Comparison of ENCODE assay signal across 9 mouse cellular contexts in the genomic region with DNA sequence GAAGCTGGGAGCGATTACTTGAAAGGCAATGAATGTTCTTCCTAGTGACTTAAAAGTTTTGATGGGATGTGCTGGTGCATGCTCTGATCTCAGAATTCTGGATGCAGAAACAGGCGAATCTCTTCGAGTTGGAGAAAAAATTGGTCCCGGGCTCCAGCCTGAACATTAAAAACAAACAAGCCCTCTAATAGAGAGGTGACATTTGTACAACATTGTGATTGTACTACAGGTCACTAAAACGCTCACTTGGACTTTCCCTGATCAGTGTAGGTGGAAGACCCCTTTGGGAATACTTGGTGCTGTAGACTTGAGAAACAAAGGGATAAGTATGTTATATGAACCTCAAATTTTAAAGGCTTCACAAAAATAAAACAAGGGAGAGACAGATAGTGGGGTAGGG. TPM values are rescaled to one million over a fixed set of nuclear protein-coding genes. Genes with fewer than 3 reads are reported as not detected.
DNase-seq lines count a peak whose midpoint lies in the region; ATAC-seq and TF ChIP-seq lines count a peak whose summit lies in the region.
"Had no signal": no experiment of that assay in that cellular context is flagged by ENCODE, and none has a peak within 500 bp of the region (broad histone marks: within the 10 kb centered on the region; RNA-seq: fewer than 3 reads in every experiment).

No protein-coding gene starts in this region.

- WGBS in embryonic facial prominence, embryonic 13.5 days = 28% methylated on average over 5 of the region's 5 CpGs
- 31% methylated on average over 5 of the region's 5 CpGs for WGBS in intestine, embryonic 14.5 days

- no peaks in the 10 kb centered on the region for H3K27me3 ChIP-seq in embryonic facial prominence, embryonic 13.5 days
- H3K27me3 ChIP-seq in intestine, embryonic 14.5 days (replicated peaks; ENCODE audit: control insufficient read depth, insufficient read depth, low read length) = no peaks in the 10 kb centered on the region
- H3K27me3 ChIP-seq in myocyte (ENCODE audit: control insufficient read depth, insufficient read depth, insufficient read length) = no peaks in the 10 kb centered on the region

- peaks cover 22% of the 10 kb centered on the region for H3K4me1 ChIP-seq in embryonic facial prominence, embryonic 13.5 days
- H3K4me1 ChIP-seq in intestine, embryonic 14.5 days (replicated peaks; ENCODE audit: control insufficient read depth, insufficient read depth, low read length) = peaks cover 12% of the 10 kb centered on the region

- no peak for ATAC-seq in embryonic facial prominence, embryonic 13.5 days (ENCODE audit: insufficient number of reproducible peaks, insufficient read depth, low FRiP score, low TSS enrichment, low read depth)
- no peak for ATAC-seq in intestine, embryonic 14.5 days (replicated peaks; ENCODE audit: low FRiP score, low TSS enrichment, low read depth)

- H3K36me3 ChIP-seq in embryonic facial prominence, embryonic 13.5 days = peaks cover 13% of the 10 kb centered on the region
- H3K36me3 ChIP-seq in intestine, embryonic 14.5 days (ENCODE audit: control insufficient read depth, insufficient read depth, low read length) = peaks cover 12% of the 10 kb centered on the region
- H3K36me3 ChIP-seq in myocyte (ENCODE audit: control insufficient read depth, insufficient read depth) = no peaks in the 10 kb centered on the region

- no peaks in the 10 kb centered on the region for H3K9me3 ChIP-seq in embryonic facial prominence, embryonic 13.5 days
- H3K9me3 ChIP-seq in intestine, embryonic 14.5 days (ENCODE audit: control insufficient read depth, low read length) = no peaks in the 10 kb centered on the region

- no peak for TF ChIP-seq POLR2A in myocyte (IDR thresholded peaks at IDR 0.05; ENCODE audit: insufficient read length, low read depth)

- peak overlapping the region; percentile 88 for H3K9ac ChIP-seq in embryonic facial prominence, embryonic 13.5 days
- H3K9ac ChIP-seq in intestine, embryonic 14.5 days (ENCODE audit: low read length) = peak overlapping the region; percentile 81

- H3K79me2 ChIP-seq in myocyte (ENCODE audit: control insufficient read depth, insufficient read depth) = no peaks in the 10 kb centered on the region

- H3K4me3 ChIP-seq in left cerebral cortex, adult 2 months = peak overlapping the region; percentile 67
- H3K4me3 ChIP-seq in embryonic facial prominence, embryonic 13.5 days = peak overlapping the region; percentile 78
- peak overlapping the region; percentile 90 for H3K4me3 ChIP-seq in intestine, embryonic 14.5 days (ENCODE audit: low read depth, low read length)
- H3K4me3 ChIP-seq in myocyte = peak overlapping the region; percentile 71

- no peak overlapping the region for H3K27ac ChIP-seq in left cerebral cortex, adult 2 months
- H3K27ac ChIP-seq in embryonic facial prominence, embryonic 13.5 days = peak overlapping the region; percentile 99
- peak overlapping the region; percentile 91 for H3K27ac ChIP-seq in intestine, embryonic 14.5 days (ENCODE audit: low read depth)

- no peak for DNase-seq in left cerebral cortex, adult 2 months (ENCODE audit: extremely low spot score in 1 of 2, low spot score in 2 of 2)
- DNase-seq in left cerebral cortex, adult 9 months (ENCODE audit: low spot score in 2 of 2) = no peak
- no peak for DNase-seq in intestine, embryonic 14.5 days (ENCODE audit: low spot score)
- DNase-seq in right cerebral cortex, adult 18-20 months = no peak
- no peak for DNase-seq in thymus, postnatal 10 days (ENCODE audit: low spot score in 2 of 2)
- DNase-seq in left cerebral cortex, adult 8-10 months (ENCODE audit: low spot score in 2 of 2) = no peak
- DNase-seq: gastrocnemius, postnatal 36 days had no signal

- H3ac ChIP-seq in myocyte (ENCODE audit: control insufficient read depth, insufficient read length) = no peak overlapping the region

- H3K4me2 ChIP-seq in embryonic facial prominence, embryonic 13.5 days = peak overlapping the region; percentile 77
- peak overlapping the region; percentile 53 for H3K4me2 ChIP-seq in intestine, embryonic 14.5 days (ENCODE audit: low read length)
- H3K4me2 ChIP-seq in myocyte (ENCODE audit: low read depth) = peak overlapping the region; percentile 100

- intact Hi-C loops in left cerebral cortex, adult 2 months (cut with DNase I) = loop anchor here (1.0 to 10.0 kb wide), 2 partner anchors 16 to 172 kb away; partner anchors contain the start of gene Dpysl5

- TF ChIP-seq CTCF in left cerebral cortex, adult 2 months (IDR thresholded peaks at IDR 0.05) = no peak

TF ChIP-seq in myocyte, 11 proteins besides CTCF, POLR2A, EP300 and RAD21:
- no peak for TF ChIP-seq MAX (IDR thresholded peaks at IDR 0.05; ENCODE audit: low read depth)
- TF ChIP-seq TCF3 (IDR thresholded peaks at IDR 0.05; ENCODE audit: insufficient read length, low read depth) = no peak
- TF ChIP-seq USF1 (IDR thresholded peaks at IDR 0.05; ENCODE audit: low read depth) = no peak
- TF ChIP-seq REST (IDR thresholded peaks at IDR 0.05; ENCODE audit: insufficient read depth, insufficient read length) = no peak
- TF ChIP-seq E2F4 (IDR thresholded peaks at IDR 0.05; ENCODE audit: insufficient read depth) = no peak
- no peak for TF ChIP-seq SRF (IDR thresholded peaks at IDR 0.05; ENCODE audit: control insufficient read depth, insufficient read length, low read depth)
- TF ChIP-seq MYOD1 (IDR thresholded peaks at IDR 0.05; ENCODE audit: control insufficient read depth in 1 of 3, insufficient read length in 2 of 3, low read depth in 2 of 3) = no peak
- no peak for TF ChIP-seq POLR2AphosphoS2 (IDR thresholded peaks at IDR 0.05; ENCODE audit: insufficient read length, low read depth)
- TF ChIP-seq TCF12 (IDR thresholded peaks at IDR 0.05; ENCODE audit: insufficient read depth, poor library complexity, severe bottlenecking) = no peak
- TF ChIP-seq CEBPB (IDR thresholded peaks at IDR 0.05; ENCODE audit: insufficient read depth, poor library complexity, severe bottlenecking) = no peak
- no peak for TF ChIP-seq MYOG (IDR thresholded peaks at IDR 0.05; ENCODE audit: control insufficient read depth in 1 of 3, insufficient read depth in 1 of 3, insufficient read length in 2 of 3, low read depth in 2 of 3)

RNA-seq across cellular contexts. Expression of gene Agbl5, which starts 1.8 kb away (rescaled TPM):
- total RNA-seq in left cerebral cortex, adult 2 months (2021) = 10 to 100 TPM; 17.2 to 17.8 TPM
- polyA plus RNA-seq in embryonic facial prominence, embryonic 13.5 days (2015; fragmentation: Nextera tagmentation; extraction: Ambion mirVana) = 28.6 and 32.8 TPM in 2 replicates
- 25.4 and 26.4 TPM in 2 replicates for polyA plus RNA-seq in intestine, embryonic 14.5 days (2014; fragmentation: Nextera tagmentation; extraction: Ambion mirVana)
- 3.1 TPM for polyA plus RNA-seq in myocyte (2012; fragmentation: generic; extraction: Trizol)
- total RNA-seq in left cerebral cortex, adult 8-10 months (2022) = 10 to 100 TPM; 14.6 to 18.2 (median 17.0) TPM

RNA-seq across cellular contexts. Expression of gene Tmem214, which starts 18.9 kb away (rescaled TPM):
- total RNA-seq in left cerebral cortex, adult 2 months (2021) = 10 to 100 TPM; 64.2 to 71.0 TPM
- polyA plus RNA-seq in embryonic facial prominence, embryonic 13.5 days (2015; fragmentation: Nextera tagmentation; extraction: Ambion mirVana) = 71.1 and 82.2 TPM in 2 replicates
- polyA plus RNA-seq in intestine, embryonic 14.5 days (2014; fragmentation: Nextera tagmentation; extraction: Ambion mirVana) = 59.9 and 60.7 TPM in 2 replicates
- polyA plus RNA-seq in myocyte (2012; fragmentation: generic; extraction: Trizol) = 52.8 TPM
- 10 to 100 TPM; 58.3 to 64.4 (median 62.9) TPM for total RNA-seq in left cerebral cortex, adult 8-10 months (2022)

RNA-seq across cellular contexts. Expression of gene Ost4, which starts 20.9 kb away (rescaled TPM):
- 100 to 1,000 TPM in 1 of 2 experiments, 10 to 100 TPM in 1; 91.9 to 106 TPM for total RNA-seq in left cerebral cortex, adult 2 months (2021)
- 415 and 422 TPM in 2 replicates for polyA plus RNA-seq in embryonic facial prominence, embryonic 13.5 days (2015; fragmentation: Nextera tagmentation; extraction: Ambion mirVana)
- polyA plus RNA-seq in intestine, embryonic 14.5 days (2014; fragmentation: Nextera tagmentation; extraction: Ambion mirVana) = 482 and 490 TPM in 2 replicates
- polyA plus RNA-seq in myocyte (2012; fragmentation: generic; extraction: Trizol) = 262 TPM
- 100 to 1,000 TPM in 1 of 4 experiments, 10 to 100 TPM in 3; 86.3 to 105 (median 90.6) TPM for total RNA-seq in left cerebral cortex, adult 8-10 months (2022)

RNA-seq across cellular contexts. Expression of gene Emilin1, which starts 26.5 kb away (rescaled TPM):
- 1 to 10 TPM; 3.0 to 3.3 TPM for total RNA-seq in left cerebral cortex, adult 2 months (2021)
- polyA plus RNA-seq in embryonic facial prominence, embryonic 13.5 days (2015; fragmentation: Nextera tagmentation; extraction: Ambion mirVana) = 199 and 251 TPM in 2 replicates
- 187 and 209 TPM in 2 replicates for polyA plus RNA-seq in intestine, embryonic 14.5 days (2014; fragmentation: Nextera tagmentation; extraction: Ambion mirVana)
- 25.8 TPM for polyA plus RNA-seq in myocyte (2012; fragmentation: generic; extraction: Trizol)
- 1 to 10 TPM; 2.3 to 4.2 (median 2.8) TPM for total RNA-seq in left cerebral cortex, adult 8-10 months (2022)

RNA-seq across cellular contexts. Expression of gene Khk, which starts 34.5 kb away (rescaled TPM):
- 10 to 100 TPM; 15.3 to 19.3 TPM for total RNA-seq in left cerebral cortex, adult 2 months (2021)
- 17.4 and 17.8 TPM in 2 replicates for polyA plus RNA-seq in embryonic facial prominence, embryonic 13.5 days (2015; fragmentation: Nextera tagmentation; extraction: Ambion mirVana)
- 21.6 and 21.9 TPM in 2 replicates for polyA plus RNA-seq in intestine, embryonic 14.5 days (2014; fragmentation: Nextera tagmentation; extraction: Ambion mirVana)
- 16.6 TPM for polyA plus RNA-seq in myocyte (2012; fragmentation: generic; extraction: Trizol)
- 10 to 100 TPM; 16.2 to 21.5 (median 18.9) TPM for total RNA-seq in left cerebral cortex, adult 8-10 months (2022)
